Mouse (Mus musculus): ENCODE results near the gene Dzip1. TPM values are rescaled to one million over a fixed set of nuclear protein-coding genes. Genes with fewer than 3 reads are reported as not detected.

Dzip1 gene
- polyA plus RNA-seq, 1 experiment from 2014 or later: 9.3 TPM

DNA sequence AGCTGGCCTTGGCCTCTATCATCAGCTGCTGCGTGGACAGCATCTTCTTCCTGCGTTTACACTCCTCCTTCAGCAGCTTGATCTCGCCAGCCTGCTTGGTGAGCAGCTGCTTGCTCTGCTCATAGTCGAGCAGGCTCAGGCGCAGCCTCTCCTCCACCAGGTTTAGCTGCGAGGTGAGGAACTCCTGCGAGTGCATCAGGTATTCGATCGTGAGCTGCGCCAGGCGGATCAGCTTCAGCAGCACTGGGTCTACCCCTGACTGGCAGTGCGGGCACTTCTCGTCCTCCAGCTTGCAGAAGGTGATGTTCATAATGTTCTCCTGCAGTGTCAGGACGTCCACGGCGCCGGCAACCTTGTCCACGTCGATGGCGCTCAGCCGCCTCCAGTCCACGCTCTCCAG, 3.0 kb downstream of the Dzip1 start:
- Histone ChIP-seq H3K4me1 (replicated peaks) (peaks cover 25% of the 10 kb centered on the region), H3K4me3 (peak overlapping the region; percentile 43), H3K9me3 (replicated peaks) (no peaks in the 10 kb centered on the region), H3K4me2 (peak overlapping the region; percentile 83), H3K27me3 (replicated peaks) (peaks cover 20% of the 10 kb centered on the region; the same call in 1 of the 2 replicates), H3K36me3 (peaks cover 6% of the 10 kb centered on the region; the same call in 1 of the 2 replicates), H3K9ac (peak overlapping the region; percentile 46), H3K27ac (ENCODE audit: poor library complexity, severe bottlenecking) (no peak overlapping the region)
- ATAC-seq (ENCODE audit: insufficient number of reproducible peaks, low FRiP score): 0 out of 2 replicates have a peak, but pooled peaks have one; percentile 2
- 26% methylated on average over 22 of the region's 22 CpGs for WGBS

DNA sequence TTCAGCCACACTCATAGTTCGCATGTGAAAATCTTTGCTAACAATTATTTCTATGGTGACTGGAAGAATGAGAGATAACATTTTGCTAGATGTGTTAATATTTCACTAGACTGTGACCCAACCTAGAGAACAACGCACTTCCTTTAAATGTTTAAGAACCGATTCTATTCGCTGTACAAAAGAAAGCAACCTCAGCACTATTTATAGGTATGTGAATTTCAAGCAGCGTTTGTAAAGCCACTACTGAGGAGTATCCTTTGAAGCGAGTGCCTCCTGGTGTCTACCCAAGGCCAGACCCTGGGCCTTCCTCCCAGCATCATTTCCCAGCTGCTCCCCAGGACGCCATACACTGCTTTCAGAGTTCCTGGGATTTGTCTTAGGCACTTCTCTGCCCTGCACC, 4.6 kb downstream of the Dzip1 start:
- Histone ChIP-seq H3K27me3 (replicated peaks) (peaks cover 16% of the 10 kb centered on the region; the same call in 1 of the 2 replicates), H3K9me3 (replicated peaks) (no peaks in the 10 kb centered on the region), H3K36me3 (peaks cover 6% of the 10 kb centered on the region), H3K4me2 (no peak overlapping the region), H3K27ac (ENCODE audit: poor library complexity, severe bottlenecking) (no peak overlapping the region), H3K4me3 (no peak overlapping the region), H3K4me1 (replicated peaks) (peaks cover 25% of the 10 kb centered on the region), H3K9ac (no peak overlapping the region)
- ATAC-seq (ENCODE audit: insufficient number of reproducible peaks, low FRiP score): no peak
- WGBS: 61% methylated on average over 7 of the region's 7 CpGs

DNA sequence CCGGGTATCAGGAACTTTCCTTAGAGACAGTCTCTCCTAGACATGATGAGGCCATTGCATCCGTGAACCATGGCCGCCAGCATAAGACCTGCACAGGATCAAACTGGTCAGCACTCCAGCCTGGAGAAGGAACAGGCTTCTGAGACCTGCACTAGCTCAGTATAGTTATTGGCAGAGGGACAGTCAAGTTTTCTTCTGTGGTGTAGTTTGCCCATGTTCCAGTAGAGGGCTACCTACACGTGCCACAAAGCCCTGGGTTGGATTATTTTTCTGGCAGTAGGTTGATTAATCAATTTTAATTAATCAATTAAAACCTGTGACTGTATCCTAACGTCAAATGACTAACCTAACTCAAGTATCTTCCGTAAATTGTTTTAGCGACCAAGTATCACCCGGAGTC, 6.2 kb downstream of the Dzip1 start:
- Histone ChIP-seq H3K9me3 (replicated peaks) (no peaks in the 10 kb centered on the region), H3K9ac (no peak overlapping the region), H3K27ac (ENCODE audit: poor library complexity, severe bottlenecking) (no peak overlapping the region), H3K4me2 (no peak overlapping the region), H3K36me3 (peaks cover 6% of the 10 kb centered on the region), H3K27me3 (replicated peaks) (peaks cover 16% of the 10 kb centered on the region; the same call in 1 of the 2 replicates), H3K4me1 (replicated peaks) (peaks cover 22% of the 10 kb centered on the region), H3K4me3 (no peak overlapping the region)
- 62% methylated on average over 8 of the region's 8 CpGs for WGBS
- no peak for ATAC-seq (ENCODE audit: insufficient number of reproducible peaks, low FRiP score)

DNA sequence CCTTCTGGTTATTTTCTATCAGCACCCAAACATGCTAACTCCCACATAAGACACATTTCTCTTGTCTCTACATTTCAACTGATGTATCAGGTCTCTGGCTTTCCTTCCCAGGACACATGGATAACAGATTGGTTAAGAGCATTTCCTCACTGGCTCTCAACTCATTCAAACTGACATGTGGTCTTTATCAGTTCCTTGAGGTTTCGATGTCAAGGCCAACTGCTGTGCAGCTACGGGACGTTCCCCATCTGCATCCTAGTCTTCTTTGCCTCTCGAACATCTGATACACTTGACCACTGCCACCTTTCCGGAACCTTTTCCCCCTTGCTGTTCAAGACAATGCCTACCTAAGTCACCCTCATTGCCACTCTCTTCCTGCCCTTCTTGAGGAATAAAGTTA, 11.6 kb downstream of the Dzip1 start:
- H3K4me3 ChIP-seq: no peak overlapping the region
- ATAC-seq (ENCODE audit: insufficient number of reproducible peaks, low FRiP score): no peak
- WGBS: 36% methylated on average over 5 of the region's 5 CpGs
- no peaks in the 10 kb centered on the region for H3K27me3 ChIP-seq (replicated peaks)
- peaks cover 5% of the 10 kb centered on the region; the same call in 1 of the 2 replicates for H3K4me1 ChIP-seq (replicated peaks)
- H3K9me3 ChIP-seq (replicated peaks): no peaks in the 10 kb centered on the region
- H3K4me2 ChIP-seq: no peak overlapping the region
- H3K27ac ChIP-seq (ENCODE audit: poor library complexity, severe bottlenecking): no peak overlapping the region
- H3K9ac ChIP-seq: no peak overlapping the region
- peaks cover 27% of the 10 kb centered on the region for H3K36me3 ChIP-seq

DNA sequence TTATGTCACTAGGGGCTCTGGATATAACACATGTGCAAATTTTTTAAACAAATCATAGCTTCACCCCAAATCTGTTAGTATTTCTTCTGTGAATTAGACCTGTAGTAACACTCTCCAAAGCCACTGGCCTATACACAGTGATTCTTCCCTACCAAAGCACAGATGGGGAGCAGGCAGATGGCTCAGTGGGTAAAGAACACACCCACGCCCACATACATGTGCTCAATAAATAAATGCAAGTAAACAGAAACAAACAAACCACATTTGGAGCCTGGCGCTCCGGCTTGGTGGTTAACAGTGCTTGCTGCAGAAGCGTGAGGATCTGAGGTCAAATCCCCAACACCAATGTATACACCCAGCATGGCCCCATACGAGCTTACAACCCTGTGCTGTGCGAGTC, 13.7 kb downstream of the Dzip1 start:
- Histone ChIP-seq H3K9ac (no peak overlapping the region), H3K27me3 (replicated peaks) (no peaks in the 10 kb centered on the region), H3K4me2 (no peak overlapping the region), H3K4me1 (replicated peaks) (peaks cover 16% of the 10 kb centered on the region), H3K4me3 (no peak overlapping the region), H3K27ac (ENCODE audit: poor library complexity, severe bottlenecking) (no peak overlapping the region), H3K36me3 (peaks cover 34% of the 10 kb centered on the region), H3K9me3 (replicated peaks) (no peaks in the 10 kb centered on the region)
- no peak for ATAC-seq (ENCODE audit: insufficient number of reproducible peaks, low FRiP score)
- 87% methylated on average over 6 of the region's 6 CpGs for WGBS

DNA sequence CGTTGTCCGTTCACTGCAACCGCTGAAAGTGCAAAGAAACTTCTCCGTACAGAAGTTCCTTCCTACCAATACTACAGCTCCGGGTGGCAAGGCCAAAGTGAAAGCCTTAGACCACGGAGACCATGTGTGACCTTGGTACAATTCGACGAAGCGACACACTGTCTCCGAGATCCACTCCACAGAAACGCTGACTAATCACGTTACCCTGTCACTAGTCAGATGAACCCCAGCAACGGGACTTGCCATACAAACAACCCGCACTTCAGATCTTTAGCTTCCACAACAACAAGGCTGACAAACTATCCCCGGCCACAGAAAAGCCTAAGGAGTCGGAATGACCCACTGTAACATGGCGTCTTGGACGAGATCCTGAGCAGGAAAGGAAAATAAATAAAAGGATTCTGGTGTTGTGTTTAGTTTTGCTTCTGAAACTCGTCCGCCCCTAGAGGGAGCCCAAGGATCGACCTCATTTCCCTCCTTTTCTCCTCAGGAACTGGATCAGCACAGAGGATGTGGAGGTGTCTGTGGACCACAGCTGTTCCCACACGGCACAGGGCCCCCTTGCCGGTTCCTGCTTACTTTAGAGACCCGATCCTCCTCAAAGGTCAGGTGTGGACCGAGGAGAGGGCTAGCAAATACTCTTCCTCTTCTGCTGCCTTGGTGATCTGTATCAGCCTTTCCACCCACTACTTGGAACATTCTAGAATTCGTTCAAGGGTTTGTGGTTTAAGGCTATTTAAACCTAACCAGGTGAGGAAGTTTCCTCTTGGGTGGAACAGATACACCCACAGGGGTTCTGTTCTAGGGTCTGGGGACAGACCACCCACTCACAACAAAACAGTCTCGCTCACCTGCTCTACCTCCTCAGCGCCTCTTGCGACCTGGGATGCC, 14.7 kb downstream of the Dzip1 start:
- Histone ChIP-seq H3K27ac (ENCODE audit: poor library complexity, severe bottlenecking) (no peak overlapping the region), H3K9ac (no peak overlapping the region), H3K4me1 (replicated peaks) (peaks cover 16% of the 10 kb centered on the region), H3K27me3 (replicated peaks) (no peaks in the 10 kb centered on the region), H3K4me2 (0 out of 2 replicates have a peak overlapping the region, but pooled peaks have one; percentile 6), H3K36me3 (peaks cover 37% of the 10 kb centered on the region), H3K4me3 (no peak overlapping the region), H3K9me3 (replicated peaks) (no peaks in the 10 kb centered on the region)
- peak; percentile 38; the same call in 1 of the 2 replicates for ATAC-seq (ENCODE audit: insufficient number of reproducible peaks, low FRiP score)
- 55% methylated on average over 29 of the region's 29 CpGs for WGBS

DNA sequence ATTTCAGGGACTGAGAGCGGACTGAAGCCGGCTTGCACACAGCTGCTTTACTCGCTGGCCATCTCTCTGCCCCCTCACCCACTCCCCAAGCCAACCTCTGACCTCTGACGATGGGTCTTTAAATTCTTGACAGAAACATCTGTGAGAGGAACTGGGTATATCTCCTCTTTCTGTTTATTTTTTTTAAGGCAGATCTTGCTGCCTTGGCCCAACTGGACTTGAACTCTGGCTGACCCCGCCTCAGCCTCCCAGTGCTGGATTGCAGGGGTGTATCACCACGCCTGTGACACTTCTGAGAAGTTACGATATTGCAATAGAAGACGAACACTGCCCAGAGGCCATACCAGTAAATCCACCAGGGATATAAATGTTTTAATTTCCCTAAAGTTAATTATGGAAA, 15.4 kb downstream of the Dzip1 start:
- Histone ChIP-seq H3K4me1 (replicated peaks) (peaks cover 16% of the 10 kb centered on the region), H3K36me3 (peaks cover 37% of the 10 kb centered on the region), H3K27ac (ENCODE audit: poor library complexity, severe bottlenecking) (no peak overlapping the region), H3K4me2 (no peak overlapping the region), H3K9me3 (replicated peaks) (no peaks in the 10 kb centered on the region), H3K9ac (no peak overlapping the region), H3K4me3 (no peak overlapping the region), H3K27me3 (replicated peaks) (no peaks in the 10 kb centered on the region)
- no peak for ATAC-seq (ENCODE audit: insufficient number of reproducible peaks, low FRiP score)
- WGBS: 65% methylated on average over 8 of the region's 8 CpGs

DNA sequence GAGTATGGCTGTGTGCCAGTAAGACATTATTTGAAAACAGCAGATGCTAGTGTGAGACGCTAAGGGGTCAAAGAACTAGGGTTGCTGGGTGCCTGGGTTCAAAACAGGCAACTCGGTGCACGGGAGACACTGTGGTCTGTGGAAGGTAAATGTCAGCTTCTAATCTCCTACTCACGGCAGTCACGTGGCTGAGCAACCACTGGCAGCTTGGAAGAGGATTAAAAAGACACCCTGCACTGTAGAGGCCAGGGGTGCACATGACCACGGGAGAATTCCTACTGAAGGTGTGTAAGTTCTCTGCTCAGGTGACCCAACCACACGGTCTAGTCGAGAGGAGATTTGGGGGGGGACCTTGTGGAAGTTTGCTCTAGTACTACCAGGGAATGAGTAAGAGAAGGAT, 17.7 kb downstream of the Dzip1 start:
- WGBS: 52% methylated on average over 8 of the region's 8 CpGs
- Histone ChIP-seq H3K27me3 (replicated peaks) (no peaks in the 10 kb centered on the region), H3K36me3 (peaks cover 54% of the 10 kb centered on the region), H3K27ac (ENCODE audit: poor library complexity, severe bottlenecking) (no peak overlapping the region), H3K4me1 (replicated peaks) (peaks cover 11% of the 10 kb centered on the region), H3K4me2 (no peak overlapping the region), H3K9ac (no peak overlapping the region), H3K9me3 (replicated peaks) (no peaks in the 10 kb centered on the region), H3K4me3 (no peak overlapping the region)
- 0 out of 2 replicates have a peak, but pooled peaks have one; percentile 23 for ATAC-seq (ENCODE audit: insufficient number of reproducible peaks, low FRiP score)

DNA sequence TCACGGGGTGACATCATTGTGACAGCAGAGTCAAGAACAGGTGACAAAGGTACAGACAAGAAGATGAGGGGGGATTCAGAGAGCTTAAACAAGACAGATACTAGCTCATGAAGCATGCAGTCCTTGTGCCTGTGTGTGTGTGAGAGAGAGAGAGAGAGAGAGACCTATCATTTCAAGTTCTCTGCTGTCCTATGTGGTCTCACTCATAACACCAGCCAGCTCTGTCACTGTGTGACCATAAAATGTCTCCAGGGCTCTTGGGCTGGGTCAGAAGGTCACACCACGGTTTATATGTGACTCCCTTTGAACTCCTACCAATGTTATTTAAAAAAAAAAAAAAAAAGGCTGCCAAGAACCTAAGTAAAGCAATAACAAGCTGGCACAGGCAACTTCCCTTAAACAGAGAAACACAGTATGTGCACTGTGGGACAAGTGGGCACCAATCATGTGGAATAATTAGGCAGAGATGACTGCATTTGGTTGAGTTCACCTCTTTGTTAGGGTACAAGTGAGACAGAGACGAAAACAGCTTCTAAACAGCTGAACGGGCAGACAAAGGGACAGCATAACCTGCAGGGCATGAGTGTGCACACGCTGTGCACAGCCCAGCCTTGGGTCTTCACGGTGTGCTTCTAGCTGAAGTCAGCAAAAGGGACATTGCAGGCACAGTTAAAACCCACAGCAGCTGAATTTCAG, 21.2 kb downstream of the Dzip1 start:
- Histone ChIP-seq H3K4me3 (no peak overlapping the region), H3K4me2 (no peak overlapping the region), H3K27ac (ENCODE audit: poor library complexity, severe bottlenecking) (no peak overlapping the region), H3K36me3 (peaks cover 65% of the 10 kb centered on the region), H3K9ac (no peak overlapping the region), H3K27me3 (replicated peaks) (no peaks in the 10 kb centered on the region), H3K9me3 (replicated peaks) (peaks cover 4% of the 10 kb centered on the region), H3K4me1 (replicated peaks) (peaks cover 11% of the 10 kb centered on the region)
- ATAC-seq (ENCODE audit: insufficient number of reproducible peaks, low FRiP score): no peak
- 77% methylated on average over 6 of the region's 6 CpGs for WGBS

DNA sequence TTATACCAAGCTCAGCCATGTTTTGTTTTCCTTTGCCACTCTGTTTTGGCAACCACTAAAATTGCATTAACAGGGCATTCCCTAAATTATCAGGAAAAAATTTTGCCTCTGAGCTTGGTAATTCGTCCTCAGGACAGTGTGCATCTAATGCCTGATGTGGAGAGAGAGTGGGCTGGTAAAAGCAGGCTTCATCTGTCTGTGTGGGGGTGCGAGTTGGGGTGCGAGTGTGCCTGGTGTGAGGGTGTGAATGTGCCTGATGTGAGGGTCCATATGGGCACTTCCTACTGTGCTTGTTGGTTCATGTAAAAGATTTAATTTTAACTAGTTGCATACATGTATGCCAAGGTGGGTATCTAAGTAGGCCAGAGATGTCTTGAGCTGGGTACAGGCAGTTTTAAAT, 21.9 kb downstream of the Dzip1 start:
- Histone ChIP-seq H3K9ac (no peak overlapping the region), H3K9me3 (replicated peaks) (peaks cover 4% of the 10 kb centered on the region), H3K4me3 (no peak overlapping the region), H3K27me3 (replicated peaks) (no peaks in the 10 kb centered on the region), H3K27ac (ENCODE audit: poor library complexity, severe bottlenecking) (no peak overlapping the region), H3K4me2 (no peak overlapping the region), H3K4me1 (replicated peaks) (peaks cover 11% of the 10 kb centered on the region), H3K36me3 (peaks cover 70% of the 10 kb centered on the region)
- 84% methylated on average over 3 of the region's 3 CpGs for WGBS
- ATAC-seq (ENCODE audit: insufficient number of reproducible peaks, low FRiP score): no peak

DNA sequence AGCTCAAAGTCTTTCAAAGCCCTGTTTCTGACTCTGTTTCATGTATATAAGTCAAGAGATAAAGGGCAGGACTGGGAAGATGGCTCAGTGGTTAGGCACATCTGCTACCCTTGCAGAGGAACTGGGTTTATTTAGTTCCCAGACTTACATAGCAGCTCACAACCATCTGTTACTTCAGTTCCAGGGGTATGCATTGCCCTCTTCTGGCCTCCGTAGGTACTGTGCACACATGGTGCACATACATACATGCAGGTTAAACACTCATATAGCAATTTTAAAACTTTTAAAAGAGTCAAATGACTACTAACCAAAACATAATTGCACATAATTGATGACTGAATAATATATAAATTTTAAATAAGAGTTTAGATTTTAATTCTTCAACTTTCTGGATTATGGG, 24.3 kb downstream of the Dzip1 start:
- 100% methylated on average over 1 of the region's 1 CpGs for WGBS
- Histone ChIP-seq H3K36me3 (peaks cover 67% of the 10 kb centered on the region), H3K27ac (ENCODE audit: poor library complexity, severe bottlenecking) (no peak overlapping the region), H3K4me2 (no peak overlapping the region), H3K9ac (no peak overlapping the region), H3K27me3 (replicated peaks) (no peaks in the 10 kb centered on the region), H3K9me3 (replicated peaks) (peaks cover 4% of the 10 kb centered on the region), H3K4me1 (replicated peaks) (no peaks in the 10 kb centered on the region), H3K4me3 (no peak overlapping the region)
- no peak for ATAC-seq (ENCODE audit: insufficient number of reproducible peaks, low FRiP score)

All from heart, embryonic 12.5 days (tissue).